12 mouse cellular contexts compared by ENCODE assay signal in the genomic region with DNA sequence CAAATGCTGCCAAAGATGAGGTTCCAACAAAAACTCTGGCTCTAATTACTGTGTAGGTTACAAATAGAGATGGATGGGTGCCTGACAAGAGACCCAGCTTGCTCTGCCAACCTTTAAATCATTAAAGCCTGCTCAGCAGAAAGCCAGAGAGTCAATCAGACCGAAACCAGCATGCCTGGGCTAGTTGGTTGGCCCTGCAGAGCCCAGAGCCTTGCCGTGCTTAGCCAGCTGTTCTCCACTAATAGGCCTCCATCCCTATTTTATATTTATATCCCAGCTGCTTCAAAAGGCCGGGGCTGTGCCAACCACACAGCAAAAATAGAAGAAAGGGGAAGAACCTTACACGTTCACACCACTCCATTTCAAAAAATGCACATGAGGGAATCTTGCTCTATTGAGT. TPM values are rescaled to one million over a fixed set of nuclear protein-coding genes. Genes with fewer than 3 reads are reported as not detected.
DNase-seq lines count a peak whose midpoint lies in the region; ATAC-seq and TF ChIP-seq lines count a peak whose summit lies in the region.
"Had no signal": no experiment of that assay in that cellular context is flagged by ENCODE, and none has a peak within 500 bp of the region (broad histone marks: within the 10 kb centered on the region; RNA-seq: fewer than 3 reads in every experiment).

No protein-coding gene starts in this region.

- no peaks in the 10 kb centered on the region for H3K27me3 ChIP-seq in neural tube, embryonic 14.5 days (ENCODE audit: control insufficient read depth, insufficient read depth, low read length)
- H3K27me3 ChIP-seq: heart, embryonic 12.5 days had no signal

- no peak for TF ChIP-seq CTCF in layer of hippocampus, adult 2 months (conservative IDR thresholded peaks at IDR 0.05)

- H3K36me3 ChIP-seq in neural tube, embryonic 14.5 days (ENCODE audit: control insufficient read depth, insufficient read depth, low read length) = no peaks in the 10 kb centered on the region
- H3K36me3 ChIP-seq: heart, embryonic 12.5 days had no signal

- peak; percentile 12 for DNase-seq in embryo, embryonic 10 days (ENCODE audit: low spot score)
- DNase-seq in embryo, embryonic 10.5 days (ENCODE audit: low spot score) = no peak
- peak; percentile 15 for DNase-seq in layer of hippocampus, adult 11-12 months (ENCODE audit: low spot score)
- no peak for DNase-seq in layer of hippocampus, adult 2 months (ENCODE audit: low spot score in 2 of 2)
- peak; percentile 62 for DNase-seq in forelimb bud, embryonic 11.5 days (ENCODE audit: low read depth, low spot score)
- no peak for DNase-seq in adrenal gland, postnatal 10 days
- DNase-seq in spleen, postnatal 10 days (ENCODE audit: low spot score in 2 of 2) = no peak
- DNase-seq: kidney, adult 11 months; lung, adult 18-20 months had no signal

- no peaks in the 10 kb centered on the region for H3K9me3 ChIP-seq in neural tube, embryonic 14.5 days (ENCODE audit: control insufficient read depth, low read length)
- H3K9me3 ChIP-seq: heart, embryonic 12.5 days had no signal

- no peak overlapping the region for H3K4me2 ChIP-seq in neural tube, embryonic 14.5 days (ENCODE audit: low read depth, low read length)
- H3K4me2 ChIP-seq: heart, embryonic 12.5 days had no signal

- peak; percentile 70; the same call in 1 of the 2 replicates for ATAC-seq in neural tube, embryonic 14.5 days (ENCODE audit: low read depth)

- no peaks in the 10 kb centered on the region for H3K4me1 ChIP-seq in neural tube, embryonic 14.5 days (ENCODE audit: control insufficient read depth, insufficient read depth, low read length)

- H3K4me3 ChIP-seq in layer of hippocampus, adult 2 months = no peak overlapping the region
- no peak overlapping the region for H3K4me3 ChIP-seq in neural tube, embryonic 14.5 days (ENCODE audit: low read depth, low read length)
- H3K4me3 ChIP-seq: heart, embryonic 12.5 days had no signal

- WGBS in neural tube, embryonic 14.5 days = 43% methylated on average over 4 of the region's 4 CpGs

- H3K27ac ChIP-seq in layer of hippocampus, adult 2 months = no peak overlapping the region
- no peak overlapping the region for H3K27ac ChIP-seq in neural tube, embryonic 14.5 days (ENCODE audit: low read depth, low read length)

- no peak overlapping the region for H3K9ac ChIP-seq in neural tube, embryonic 14.5 days (replicated peaks; ENCODE audit: low read depth, low read length)
- H3K9ac ChIP-seq: heart, embryonic 12.5 days had no signal

RNA-seq across cellular contexts. Expression of gene Fam124b, which starts 2.9 kb away (rescaled TPM):
- under 1 TPM; 0.39 to 0.46 TPM for total RNA-seq in layer of hippocampus, adult 2 months (2021)
- polyA plus RNA-seq in neural tube, embryonic 14.5 days (2014; fragmentation: Nextera tagmentation; extraction: Ambion mirVana) = 0.48 and 0.56 TPM in 2 replicates
- total RNA-seq in adrenal gland, postnatal 10 days (2021) = 1 to 10 TPM; 1.7 to 3.5 TPM
- polyA plus RNA-seq: cortical plate, adult 2 months had no signal

Comparison
In these comparisons a context has a peak if more than half of its experiments do, and no peak if none do; other contexts are left out.
1. DNase-seq: peak in embryo, embryonic 10 days (single experiment), layer of hippocampus, adult 11-12 months (single experiment) and forelimb bud, embryonic 11.5 days (single experiment); none in embryo, embryonic 10.5 days (single experiment), layer of hippocampus, adult 2 months (0 of 2), adrenal gland, postnatal 10 days (single experiment) and spleen, postnatal 10 days (0 of 2).